Mouse (Mus musculus) liver, adult (tissue): ENCODE results near the gene Angptl6.

Source experiments
- GATA4 ChIP-seq: IDR thresholded peaks from 2 replicates; pipeline ENCODE4 v1.6.1; 2014; ENCODE audit warnings: mild to moderate bottlenecking, low read length; ENCODE audit not compliant: insufficient replicate concordance

The Angptl6 gene

GRCm38 (mm10) chr9:20870211-20871173, 9.0 kb downstream of the Angptl6 start:
- TF ChIP-seq GATA4, result no peak

- TF ChIP-seq GATA4, result no peak
Observed at GRCm38 (mm10) chr9:20869246-20869645, 10.3 kb downstream of the Angptl6 start.

GRCm38 (mm10) chr9:20868448-20869001, 11.0 kb downstream of the Angptl6 start, which contains the start of gene A230050P20Rik:
Gene A230050P20Rik (plus strand): TSS chr9:20868642.
- TF ChIP-seq GATA4, result no peak

GRCm38 (mm10) chr9:20866879-20867278, 12.6 kb downstream of the Angptl6 start:
- no peak for TF ChIP-seq GATA4

- TF ChIP-seq GATA4, result peak; percentile 38; the same call in 1 of the 2 replicates
Observed at GRCm38 (mm10) chr9:20862225-20862624, 17.3 kb downstream of the Angptl6 start.

- no peak for TF ChIP-seq GATA4
Observed at GRCm38 (mm10) chr9:20861821-20862220, 17.7 kb downstream of the Angptl6 start.

GRCm38 (mm10) chr9:20859926-20860325, 19.6 kb downstream of the Angptl6 start:
- TF ChIP-seq GATA4, result no peak

GRCm38 (mm10) chr9:20857131-20857530, 22.4 kb downstream of the Angptl6 start:
- no peak for TF ChIP-seq GATA4

- no peak for TF ChIP-seq GATA4
Observed at GRCm38 (mm10) chr9:20850179-20850578, 29.3 kb downstream of the Angptl6 start.

- TF ChIP-seq GATA4, result no peak
Observed at GRCm38 (mm10) chr9:20842670-20843069, 36.9 kb downstream of the Angptl6 start.

GRCm38 (mm10) chr9:20842211-20842610, 37.3 kb downstream of the Angptl6 start:
- TF ChIP-seq GATA4, result no peak

- no peak for TF ChIP-seq GATA4
Observed at GRCm38 (mm10) chr9:20838931-20839330, 40.6 kb downstream of the Angptl6 start.

GRCm38 (mm10) chr9:20837184-20837947, 42.2 kb downstream of the Angptl6 start:
- no peak for TF ChIP-seq GATA4

- TF ChIP-seq GATA4, result no peak
Observed at GRCm38 (mm10) chr9:20834881-20835280, 44.6 kb downstream of the Angptl6 start.

- TF ChIP-seq GATA4, result peak; percentile 9; the same call in 1 of the 2 replicates
Observed at GRCm38 (mm10) chr9:20830901-20831643, 48.5 kb downstream of the Angptl6 start.
